Comparison of ENCODE assay signal across 9 mouse cellular contexts in the genomic region with DNA sequence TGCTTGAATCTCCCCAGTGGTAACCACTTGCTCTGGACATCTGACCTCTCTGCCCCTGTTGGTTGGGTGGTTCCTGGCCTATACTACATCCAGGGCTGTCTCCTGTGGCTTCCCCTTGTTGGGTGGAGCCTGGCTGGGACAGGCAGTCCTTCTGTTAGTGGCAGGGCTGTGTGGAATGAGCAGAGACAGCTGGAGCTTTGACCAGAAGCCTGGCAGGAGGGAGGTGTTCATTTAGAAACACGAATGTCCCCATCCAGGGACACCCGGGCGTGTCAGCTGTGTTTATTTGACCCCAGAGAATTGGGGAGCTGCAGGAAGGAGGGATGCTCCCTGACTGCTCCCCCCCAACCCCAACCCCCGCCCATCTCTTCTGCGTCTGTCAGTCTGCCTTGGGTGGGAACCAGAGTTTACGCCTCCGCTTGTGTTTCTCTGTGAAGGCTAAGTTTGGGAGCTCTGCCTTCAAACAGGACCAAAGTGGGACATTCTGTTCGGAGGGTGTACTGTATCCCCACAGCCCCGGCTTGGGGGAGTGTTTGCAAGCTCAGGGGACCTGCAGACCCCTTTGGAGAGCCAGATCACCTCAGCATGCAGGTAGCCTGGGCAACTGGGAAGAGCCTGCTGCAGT. TPM values are rescaled to one million over a fixed set of nuclear protein-coding genes. Genes with fewer than 3 reads are reported as not detected.
DNase-seq lines count a peak whose midpoint lies in the region; ATAC-seq and TF ChIP-seq lines count a peak whose summit lies in the region.
"Had no signal": no experiment of that assay in that cellular context is flagged by ENCODE, and none has a peak within 500 bp of the region (broad histone marks: within the 10 kb centered on the region; RNA-seq: fewer than 3 reads in every experiment).

No protein-coding gene starts in this region.

- H3K4me2 ChIP-seq in limb, embryonic 13.5 days (replicated peaks), result no peak overlapping the region
- H3K4me2 ChIP-seq in neural tube, embryonic 15.5 days, result 0 out of 2 replicates have a peak overlapping the region, but pooled peaks have one; percentile 22
- H3K4me2 ChIP-seq in liver, embryonic 12.5 days, result no peak overlapping the region

- 70% methylated on average over 9 of the region's 9 CpGs for WGBS in limb, embryonic 13.5 days
- WGBS in neural tube, embryonic 15.5 days, result 57% methylated on average over 9 of the region's 9 CpGs
- WGBS in liver, embryonic 12.5 days (ENCODE audit: insufficient replicate concordance), result 58% methylated on average over 9 of the region's 9 CpGs

- H3K36me3 ChIP-seq in limb, embryonic 13.5 days, result no peaks in the 10 kb centered on the region
- H3K36me3 ChIP-seq in neural tube, embryonic 15.5 days, result no peaks in the 10 kb centered on the region
- H3K36me3 ChIP-seq in liver, embryonic 12.5 days, result no peaks in the 10 kb centered on the region

- H3K27me3 ChIP-seq in limb, embryonic 13.5 days, result no peaks in the 10 kb centered on the region
- no peaks in the 10 kb centered on the region for H3K27me3 ChIP-seq in neural tube, embryonic 15.5 days (replicated peaks)
- no peaks in the 10 kb centered on the region for H3K27me3 ChIP-seq in liver, embryonic 12.5 days (replicated peaks)
- H3K27me3 ChIP-seq: Patski had no signal

- ATAC-seq in limb, embryonic 13.5 days (ENCODE audit: low FRiP score, low read depth), result no peak
- ATAC-seq in neural tube, embryonic 15.5 days (ENCODE audit: low FRiP score), result 0 out of 2 replicates have a peak, but pooled peaks have one; percentile 11
- ATAC-seq in liver, embryonic 12.5 days, result no peak
- ATAC-seq: Patski had no signal

- no peak for TF ChIP-seq CTCF in layer of hippocampus, adult 2 months (conservative IDR thresholded peaks at IDR 0.05)

- H3K9me3 ChIP-seq in limb, embryonic 13.5 days, result no peaks in the 10 kb centered on the region
- H3K9me3 ChIP-seq in neural tube, embryonic 15.5 days (replicated peaks), result no peaks in the 10 kb centered on the region
- no peaks in the 10 kb centered on the region for H3K9me3 ChIP-seq in liver, embryonic 12.5 days (replicated peaks)

- peaks cover 58% of the 10 kb centered on the region for H3K4me1 ChIP-seq in limb, embryonic 13.5 days
- peaks cover 32% of the 10 kb centered on the region for H3K4me1 ChIP-seq in neural tube, embryonic 15.5 days
- H3K4me1 ChIP-seq in liver, embryonic 12.5 days, result no peaks in the 10 kb centered on the region

- peak overlapping the region; percentile 86 for H3K27ac ChIP-seq in layer of hippocampus, adult 2 months
- H3K27ac ChIP-seq in limb, embryonic 13.5 days, result peak overlapping the region; percentile 29; the same call in 1 of the 2 replicates
- peak overlapping the region; percentile 81 for H3K27ac ChIP-seq in neural tube, embryonic 15.5 days (replicated peaks)
- no peak overlapping the region for H3K27ac ChIP-seq in liver, embryonic 12.5 days

- no peak overlapping the region for H3K9ac ChIP-seq in limb, embryonic 13.5 days
- no peak overlapping the region for H3K9ac ChIP-seq in neural tube, embryonic 15.5 days (replicated peaks)
- no peak overlapping the region for H3K9ac ChIP-seq in liver, embryonic 12.5 days

- no peak for DNase-seq in layer of hippocampus, adult 2 months (ENCODE audit: low spot score in 2 of 2)
- no peak for DNase-seq in layer of hippocampus, adult 8-10 months (ENCODE audit: low spot score in 2 of 2)
- DNase-seq in heart, adult 8-10 months (ENCODE audit: low spot score), result peak; percentile 55
- no peak for DNase-seq in urinary bladder, postnatal 10 days (ENCODE audit: low spot score)
- DNase-seq in adrenal gland, postnatal 10 days, result no peak

- no peak overlapping the region for H3K4me3 ChIP-seq in layer of hippocampus, adult 2 months
- H3K4me3 ChIP-seq in limb, embryonic 13.5 days, result no peak overlapping the region
- H3K4me3 ChIP-seq in neural tube, embryonic 15.5 days (replicated peaks), result no peak overlapping the region
- no peak overlapping the region for H3K4me3 ChIP-seq in liver, embryonic 12.5 days

RNA-seq across cellular contexts. Expression of a gene that starts 23.3 kb away (rescaled TPM):
- 100 to 1,000 TPM; 146 to 158 TPM for total RNA-seq in layer of hippocampus, adult 2 months (2021)
- total RNA-seq in layer of hippocampus, adult 8-10 months (2022), result 100 to 1,000 TPM; 114 to 136 (median 127) TPM
- 10 to 100 TPM; 18.9 to 29.1 (median 23.3) TPM for total RNA-seq in heart, adult 8-10 months (2022)
- polyA plus RNA-seq in limb, embryonic 13.5 days (2015; fragmentation: Nextera tagmentation; extraction: Ambion mirVana), result 6.9 and 7.1 TPM in 2 replicates
- 12.2 and 14.0 TPM in 2 replicates for polyA plus RNA-seq in neural tube, embryonic 15.5 days (2015; fragmentation: Nextera tagmentation; extraction: Ambion mirVana)
- 14.5 and 15.9 TPM in 2 replicates for polyA plus RNA-seq in liver, embryonic 12.5 days (2016; fragmentation: Nextera tagmentation; extraction: Ambion mirVana)
- 10 to 100 TPM; 27.2 to 42.9 TPM for total RNA-seq in adrenal gland, postnatal 10 days (2021)
